8 mouse cellular contexts compared by ENCODE assay signal in genomic region chr12:11178486-11179154, GRCm38 (mm10). TPM values are rescaled to one million over a fixed set of nuclear protein-coding genes. Genes with fewer than 3 reads are reported as not detected.
DNase-seq lines count a peak whose midpoint lies in the region; ATAC-seq lines count a peak whose summit lies in the region.

No protein-coding gene starts in this region.

- intact Hi-C loops in left cerebral cortex, postnatal 25 days (cut with DNase I): loop anchor here (1.0 to 2.0 kb wide), 2 partner anchors 374 to 580 kb away; no protein-coding TSS in a partner anchor

- H3K27me3 ChIP-seq in intestine, embryonic 16.5 days (replicated peaks; ENCODE audit: control insufficient read depth, insufficient read depth, low read length): no peaks in the 10 kb centered on the region; the same call in 1 of the 2 replicates
- H3K27me3 ChIP-seq in midbrain, embryonic 12.5 days: no peaks in the 10 kb centered on the region

- WGBS in intestine, embryonic 16.5 days: 22% methylated on average over 11 of the region's 11 CpGs
- WGBS in midbrain, embryonic 12.5 days: 25% methylated on average over 11 of the region's 11 CpGs

- ATAC-seq in intestine, embryonic 16.5 days: peak; percentile 95
- peak; percentile 96 for ATAC-seq in midbrain, embryonic 12.5 days (ENCODE audit: low FRiP score, low read depth)
- ATAC-seq in erythroid progenitor cell, adult 5-6 weeks (replicated peaks; ENCODE audit: low FRiP score, poor library complexity, severe bottlenecking): no peak

- H3K9ac ChIP-seq in intestine, embryonic 16.5 days (ENCODE audit: low read depth, low read length): no peak overlapping the region
- H3K9ac ChIP-seq in midbrain, embryonic 12.5 days (replicated peaks): no peak overlapping the region

- H3K36me3 ChIP-seq in intestine, embryonic 16.5 days (ENCODE audit: control insufficient read depth, insufficient read depth, low read length): no peaks in the 10 kb centered on the region
- H3K36me3 ChIP-seq in midbrain, embryonic 12.5 days: no peaks in the 10 kb centered on the region

- DNase-seq in adrenal gland, adult 18-20 months (ENCODE audit: low spot score in 2 of 2): peak; percentile 86 to 90
- peak; percentile 92 for DNase-seq in embryo, embryonic 11 days
- peak; percentile 86 to 88 for DNase-seq in gastrocnemius, postnatal 4 days (ENCODE audit: low spot score in 2 of 2)
- peak; percentile 88 to 91 for DNase-seq in left cerebral cortex, postnatal 25 days (ENCODE audit: low spot score in 2 of 2)
- DNase-seq in skeletal muscle tissue, adult 2 months (ENCODE audit: low read depth, low spot score): peak; percentile 62

- H3K27ac ChIP-seq in intestine, embryonic 16.5 days (ENCODE audit: low read length): no peak overlapping the region
- H3K27ac ChIP-seq in midbrain, embryonic 12.5 days (replicated peaks): no peak overlapping the region

- no peaks in the 10 kb centered on the region for H3K9me3 ChIP-seq in intestine, embryonic 16.5 days (ENCODE audit: control insufficient read depth, low read length)
- no peaks in the 10 kb centered on the region for H3K9me3 ChIP-seq in midbrain, embryonic 12.5 days

- H3K4me2 ChIP-seq in intestine, embryonic 16.5 days (ENCODE audit: low read depth, low read length): peak overlapping the region; percentile 36; the same call in 1 of the 2 replicates
- peak overlapping the region; percentile 35 for H3K4me2 ChIP-seq in midbrain, embryonic 12.5 days (replicated peaks)

- no peaks in the 10 kb centered on the region for H3K4me1 ChIP-seq in intestine, embryonic 16.5 days (ENCODE audit: control insufficient read depth, insufficient read depth, low read length)
- H3K4me1 ChIP-seq in midbrain, embryonic 12.5 days: no peaks in the 10 kb centered on the region

- peak overlapping the region; percentile 4; the same call in 1 of the 2 replicates for H3K4me3 ChIP-seq in intestine, embryonic 16.5 days (ENCODE audit: low read length)
- H3K4me3 ChIP-seq in midbrain, embryonic 12.5 days: no peak overlapping the region

RNA-seq across cellular contexts. Expression of gene Kcns3, which starts 27.8 kb away (rescaled TPM):
- 1 to 10 TPM; 3.2 to 8.9 TPM for total RNA-seq in adrenal gland, adult 18-20 months (2021)
- total RNA-seq in gastrocnemius, postnatal 4 days (2021): 1 to 10 TPM; 1.3 to 1.6 TPM
- 4.8 and 6.1 TPM in 2 replicates for polyA plus RNA-seq in intestine, embryonic 16.5 days (2015; fragmentation: Nextera tagmentation; extraction: Ambion mirVana)
- total RNA-seq in left cerebral cortex, postnatal 25 days (2021): 1 to 10 TPM; 7.2 TPM
- 0.38 TPM in 1 of 2 replicates, not detected in the other for polyA plus RNA-seq in midbrain, embryonic 12.5 days (2016; fragmentation: Nextera tagmentation; extraction: Ambion mirVana)
- total RNA-seq in erythroid progenitor cell, adult 5-6 weeks (2015; ENCODE audit: low replicate concordance): not detected in 2 replicates
- total RNA-seq in erythroid progenitor cell, adult 5-6 weeks (2017; ENCODE audit: low replicate concordance): not detected in 2 replicates

RNA-seq across cellular contexts. Expression of gene Msgn1, which starts 30.2 kb away (rescaled TPM):
- not detected for total RNA-seq in adrenal gland, adult 18-20 months (2021)
- total RNA-seq in gastrocnemius, postnatal 4 days (2021): not detected
- not detected in 2 replicates for polyA plus RNA-seq in intestine, embryonic 16.5 days (2015; fragmentation: Nextera tagmentation; extraction: Ambion mirVana)
- not detected for total RNA-seq in left cerebral cortex, postnatal 25 days (2021)
- not detected in 2 replicates for polyA plus RNA-seq in midbrain, embryonic 12.5 days (2016; fragmentation: Nextera tagmentation; extraction: Ambion mirVana)
- total RNA-seq in erythroid progenitor cell, adult 5-6 weeks (2015; ENCODE audit: low replicate concordance): not detected in 2 replicates
- total RNA-seq in erythroid progenitor cell, adult 5-6 weeks (2017; ENCODE audit: low replicate concordance): not detected in 2 replicates
